Mouse (Mus musculus) lung, postnatal 0 days (tissue): Measurements from ENCODE around the gene 0610009B22Rik.

ENCODE experiments used
- CTCF ChIP-seq: IDR thresholded peaks from 2 replicates; pipeline ENCODE4 v1.5.1; 2016; ENCODE audit warnings: antibody characterized with exemption, mild to moderate bottlenecking
- EP300 ChIP-seq: IDR thresholded peaks from 2 replicates; pipeline ENCODE4 v1.6.1; 2016; ENCODE audit warnings: antibody characterized with exemption, mild to moderate bottlenecking, control low read depth

- TF ChIP-seq CTCF (no peak), EP300 (no peak)
Measured at GRCm38 (mm10) chr11:51637971-51638414, 50.7 kb downstream of the 0610009B22Rik start.
